Mouse (Mus musculus): ENCODE results near the gene Tmem176a. TPM values are rescaled to one million over a fixed set of nuclear protein-coding genes. Genes with fewer than 3 reads are reported as not detected.

Gene Tmem176a
- total and polyA plus RNA-seq, 3 experiments, result 3.9 to 18.5 TPM; not detected in 1

Other genes with a start within 250 kb of the Tmem176a start
- gene Repin1, start 247.0 kb upstream of the Tmem176a start, total RNA-seq (2012; rRNA removed), result not detected in 2 replicates
- gene Repin1, start 247.0 kb upstream of the Tmem176a start, polyA plus RNA-seq (2012; ENCODE audit: insufficient read depth in 1 of 2, insufficient read length in 2 of 2, low read depth in 1 of 2, low replicate concordance in 2 of 2, missing spikeins in 1 of 2), result not detected
- gene Gm44965, start 247.0 kb upstream of the Tmem176a start, total RNA-seq (2012; rRNA removed), result not detected in 2 replicates
- not detected for gene Gm44965, start 247.0 kb upstream of the Tmem176a start, polyA plus RNA-seq (2012; ENCODE audit: insufficient read depth in 1 of 2, insufficient read length in 2 of 2, low read depth in 1 of 2, low replicate concordance in 2 of 2, missing spikeins in 1 of 2)
- gene Zfp775, start 238.9 kb upstream of the Tmem176a start, total RNA-seq (2012; rRNA removed), result not detected in 2 replicates
- not detected for gene Zfp775, start 238.9 kb upstream of the Tmem176a start, polyA plus RNA-seq (2012; ENCODE audit: insufficient read depth in 1 of 2, insufficient read length in 2 of 2, low read depth in 1 of 2, low replicate concordance in 2 of 2, missing spikeins in 1 of 2)
- not detected in 2 replicates for gene AI854703, start 214.2 kb upstream of the Tmem176a start, total RNA-seq (2012; rRNA removed)
- not detected for gene AI854703, start 214.2 kb upstream of the Tmem176a start, polyA plus RNA-seq (2012; ENCODE audit: insufficient read depth in 1 of 2, insufficient read length in 2 of 2, low read depth in 1 of 2, low replicate concordance in 2 of 2, missing spikeins in 1 of 2)
- gene Gimap8, start 193.7 kb upstream of the Tmem176a start, total RNA-seq (2012; rRNA removed), result not detected in 2 replicates
- not detected for gene Gimap8, start 193.7 kb upstream of the Tmem176a start, polyA plus RNA-seq (2012; ENCODE audit: insufficient read depth in 1 of 2, insufficient read length in 2 of 2, low read depth in 1 of 2, low replicate concordance in 2 of 2, missing spikeins in 1 of 2)
- 3.8 and 4.8 TPM in 2 replicates for gene Gimap9, start 164.8 kb upstream of the Tmem176a start, total RNA-seq (2012; rRNA removed)
- gene Gimap9, start 164.8 kb upstream of the Tmem176a start, polyA plus RNA-seq (2012; ENCODE audit: insufficient read depth in 1 of 2, insufficient read length in 2 of 2, low read depth in 1 of 2, low replicate concordance in 2 of 2, missing spikeins in 1 of 2), result 1 to 10 TPM in 1 of 2 experiments, not detected in 1; 6.2 TPM
- gene Gimap4, start 156.4 kb upstream of the Tmem176a start, total RNA-seq (2012; rRNA removed), result 0.12 TPM in 1 of 2 replicates, not detected in the other
- gene Gimap4, start 156.4 kb upstream of the Tmem176a start, polyA plus RNA-seq (2012; ENCODE audit: insufficient read depth in 1 of 2, insufficient read length in 2 of 2, low read depth in 1 of 2, low replicate concordance in 2 of 2, missing spikeins in 1 of 2), result under 1 TPM in 1 of 2 experiments, not detected in 1; 0.25 TPM
- not detected in 2 replicates for gene Gimap6, start 132.7 kb upstream of the Tmem176a start, total RNA-seq (2012; rRNA removed)
- gene Gimap6, start 132.7 kb upstream of the Tmem176a start, polyA plus RNA-seq (2012; ENCODE audit: insufficient read depth in 1 of 2, insufficient read length in 2 of 2, low read depth in 1 of 2, low replicate concordance in 2 of 2, missing spikeins in 1 of 2), result not detected
- gene Gm28053, start 122.3 kb upstream of the Tmem176a start, total RNA-seq (2012; rRNA removed), result not detected in 2 replicates
- not detected for gene Gm28053, start 122.3 kb upstream of the Tmem176a start, polyA plus RNA-seq (2012; ENCODE audit: insufficient read depth in 1 of 2, insufficient read length in 2 of 2, low read depth in 1 of 2, low replicate concordance in 2 of 2, missing spikeins in 1 of 2)
- not detected in 2 replicates for gene Gimap7, start 122.3 kb upstream of the Tmem176a start, total RNA-seq (2012; rRNA removed)
- not detected for gene Gimap7, start 122.3 kb upstream of the Tmem176a start, polyA plus RNA-seq (2012; ENCODE audit: insufficient read depth in 1 of 2, insufficient read length in 2 of 2, low read depth in 1 of 2, low replicate concordance in 2 of 2, missing spikeins in 1 of 2)
- gene Gimap1, start 101.9 kb upstream of the Tmem176a start, total RNA-seq (2012; rRNA removed), result not detected in 2 replicates
- not detected for gene Gimap1, start 101.9 kb upstream of the Tmem176a start, polyA plus RNA-seq (2012; ENCODE audit: insufficient read depth in 1 of 2, insufficient read length in 2 of 2, low read depth in 1 of 2, low replicate concordance in 2 of 2, missing spikeins in 1 of 2)
- not detected in 2 replicates for gene Gimap5, start 94.7 kb upstream of the Tmem176a start, total RNA-seq (2012; rRNA removed)
- not detected for gene Gimap5, start 94.7 kb upstream of the Tmem176a start, polyA plus RNA-seq (2012; ENCODE audit: insufficient read depth in 1 of 2, insufficient read length in 2 of 2, low read depth in 1 of 2, low replicate concordance in 2 of 2, missing spikeins in 1 of 2)
- not detected in 2 replicates for gene Gimap3, start 70.1 kb upstream of the Tmem176a start, total RNA-seq (2012; rRNA removed)
- not detected for gene Gimap3, start 70.1 kb upstream of the Tmem176a start, polyA plus RNA-seq (2012; ENCODE audit: insufficient read depth in 1 of 2, insufficient read length in 2 of 2, low read depth in 1 of 2, low replicate concordance in 2 of 2, missing spikeins in 1 of 2)
- gene Tmem176b, start 577 bp downstream of the Tmem176a start, total RNA-seq (2012; rRNA removed), result 22.2 and 23.0 TPM in 2 replicates
- 10 to 100 TPM in 1 of 2 experiments, not detected in 1; 77.0 TPM for gene Tmem176b, start 577 bp downstream of the Tmem176a start, polyA plus RNA-seq (2012; ENCODE audit: insufficient read depth in 1 of 2, insufficient read length in 2 of 2, low read depth in 1 of 2, low replicate concordance in 2 of 2, missing spikeins in 1 of 2)
- not detected in 2 replicates for gene Aoc1, start 32.0 kb downstream of the Tmem176a start, total RNA-seq (2012; rRNA removed)
- gene Aoc1, start 32.0 kb downstream of the Tmem176a start, polyA plus RNA-seq (2012; ENCODE audit: insufficient read depth in 1 of 2, insufficient read length in 2 of 2, low read depth in 1 of 2, low replicate concordance in 2 of 2, missing spikeins in 1 of 2), result not detected
- not detected in 2 replicates for gene 1600015I10Rik, start 89.0 kb downstream of the Tmem176a start, total RNA-seq (2012; rRNA removed)
- gene 1600015I10Rik, start 89.0 kb downstream of the Tmem176a start, polyA plus RNA-seq (2012; ENCODE audit: insufficient read depth in 1 of 2, insufficient read length in 2 of 2, low read depth in 1 of 2, low replicate concordance in 2 of 2, missing spikeins in 1 of 2), result not detected
- not detected in 2 replicates for gene Doxl2, start 134.0 kb downstream of the Tmem176a start, total RNA-seq (2012; rRNA removed)
- gene Doxl2, start 134.0 kb downstream of the Tmem176a start, polyA plus RNA-seq (2012; ENCODE audit: insufficient read depth in 1 of 2, insufficient read length in 2 of 2, low read depth in 1 of 2, low replicate concordance in 2 of 2, missing spikeins in 1 of 2), result not detected
- gene Svs1, start 145.9 kb downstream of the Tmem176a start, total RNA-seq (2012; rRNA removed), result not detected in 2 replicates
- not detected for gene Svs1, start 145.9 kb downstream of the Tmem176a start, polyA plus RNA-seq (2012; ENCODE audit: insufficient read depth in 1 of 2, insufficient read length in 2 of 2, low read depth in 1 of 2, low replicate concordance in 2 of 2, missing spikeins in 1 of 2)
- gene Gpnmb, start 195.6 kb downstream of the Tmem176a start, total RNA-seq (2012; rRNA removed), result not detected in 2 replicates
- gene Gpnmb, start 195.6 kb downstream of the Tmem176a start, polyA plus RNA-seq (2012; ENCODE audit: insufficient read depth in 1 of 2, insufficient read length in 2 of 2, low read depth in 1 of 2, low replicate concordance in 2 of 2, missing spikeins in 1 of 2), result not detected
- 27.1 and 27.8 TPM in 2 replicates for gene Malsu1, start 232.9 kb downstream of the Tmem176a start, total RNA-seq (2012; rRNA removed)
- 10 to 100 TPM in 1 of 2 experiments, not detected in 1; 60.7 TPM for gene Malsu1, start 232.9 kb downstream of the Tmem176a start, polyA plus RNA-seq (2012; ENCODE audit: insufficient read depth in 1 of 2, insufficient read length in 2 of 2, low read depth in 1 of 2, low replicate concordance in 2 of 2, missing spikeins in 1 of 2)

Measured in MEL (cell line).